Mouse (Mus musculus) brain, embryonic 14.5 days (tissue): Measurements from ENCODE around the gene Mrps17.

ENCODE experiments used
- CTCF ChIP-seq: fragments of 200-500 bp; IDR thresholded peaks from 2 replicates; pipeline ENCODE4 v1.5.1; 2012; ENCODE audit warnings: inconsistent platforms, mild to moderate bottlenecking, moderate library complexity, borderline replicate concordance; ENCODE audit not compliant: insufficient read depth, insufficient read length; ENCODE audit errors: extremely low read depth
- POLR2A ChIP-seq: fragments of 200-500 bp; IDR thresholded peaks from 2 replicates; pipeline ENCODE4 v1.6.1; 2012; ENCODE audit warnings: mild to moderate bottlenecking, inconsistent platforms, borderline replicate concordance; ENCODE audit not compliant: poor library complexity, insufficient read depth, insufficient read length, severe bottlenecking; ENCODE audit errors: extremely low read depth

- no peak for TF ChIP-seq CTCF
- no peak for TF ChIP-seq POLR2A
These were observed 27.7 kb upstream of the Mrps17 start for GRCm38 (mm10) chr5:129687621-129688020.
